Mouse (Mus musculus): Measurements from ENCODE around the gene Stambp. TPM values are rescaled to one million over a fixed set of nuclear protein-coding genes. Genes with fewer than 3 reads are reported as not detected.

Stambp gene
- polyA plus RNA-seq, 1 experiment from 2014 or later, result 28.3 TPM

GRCm38 (mm10) chr6:83512495-83512894, 60.0 kb downstream of the Stambp start:
- H3K36me3 ChIP-seq (ENCODE audit: control insufficient read depth, insufficient read depth, low read length), result no peaks in the 10 kb centered on the region
- no peak overlapping the region for H3K4me3 ChIP-seq (ENCODE audit: low read depth, low read length)
- 0 out of 2 replicates have a peak, but pooled peaks have one; percentile 35 for ATAC-seq (ENCODE audit: low FRiP score)
- H3K4me1 ChIP-seq (ENCODE audit: control insufficient read depth, insufficient read depth, low read length), result no peaks in the 10 kb centered on the region
- peak; percentile 87 for DNase-seq (ENCODE audit: low spot score, missing footprints)
- no peak overlapping the region for H3K4me2 ChIP-seq
- no peaks in the 10 kb centered on the region for H3K27me3 ChIP-seq (ENCODE audit: control insufficient read depth, insufficient read depth, low read length)
- H3K9ac ChIP-seq (ENCODE audit: low read length), result no peak overlapping the region
- H3K9me3 ChIP-seq (ENCODE audit: control insufficient read depth, low read length), result no peaks in the 10 kb centered on the region
- H3K27ac ChIP-seq (ENCODE audit: low read depth, low read length), result no peak overlapping the region
- WGBS, result 33% methylated on average over 1 of the region's 1 CpGs

DNA sequence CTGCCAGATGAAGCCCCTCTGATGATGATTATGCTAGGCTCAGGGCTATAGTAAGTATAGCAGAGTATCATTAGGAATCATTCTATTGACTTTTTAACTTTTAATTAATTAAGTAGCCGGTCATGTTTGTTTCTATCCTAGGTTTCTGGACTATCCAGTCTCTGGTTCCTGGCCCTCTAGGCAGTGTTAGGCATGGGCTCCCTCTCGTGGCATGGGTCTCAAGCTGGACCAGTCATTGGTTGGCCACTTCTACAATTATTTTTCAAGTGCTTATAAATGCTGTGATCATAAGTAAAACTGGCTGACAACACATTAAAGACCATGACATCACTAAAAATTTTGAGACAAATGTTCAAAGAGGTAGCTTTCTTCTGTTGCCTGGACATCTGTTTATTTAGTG, 62.3 kb downstream of the Stambp start:
- Histone ChIP-seq H3K27ac (ENCODE audit: low read depth, low read length) (no peak overlapping the region), H3K27me3 (ENCODE audit: control insufficient read depth, insufficient read depth, low read length) (no peaks in the 10 kb centered on the region), H3K36me3 (ENCODE audit: control insufficient read depth, insufficient read depth, low read length) (no peaks in the 10 kb centered on the region), H3K4me3 (ENCODE audit: low read depth, low read length) (no peak overlapping the region), H3K4me2 (no peak overlapping the region), H3K9ac (ENCODE audit: low read length) (no peak overlapping the region), H3K9me3 (ENCODE audit: control insufficient read depth, low read length) (no peaks in the 10 kb centered on the region), H3K4me1 (ENCODE audit: control insufficient read depth, insufficient read depth, low read length) (peaks cover 4% of the 10 kb centered on the region)
- no peak for ATAC-seq (ENCODE audit: low FRiP score)
- WGBS, result 65% methylated on average over 2 of the region's 2 CpGs
- DNase-seq (ENCODE audit: low spot score, missing footprints), result no peak

DNA sequence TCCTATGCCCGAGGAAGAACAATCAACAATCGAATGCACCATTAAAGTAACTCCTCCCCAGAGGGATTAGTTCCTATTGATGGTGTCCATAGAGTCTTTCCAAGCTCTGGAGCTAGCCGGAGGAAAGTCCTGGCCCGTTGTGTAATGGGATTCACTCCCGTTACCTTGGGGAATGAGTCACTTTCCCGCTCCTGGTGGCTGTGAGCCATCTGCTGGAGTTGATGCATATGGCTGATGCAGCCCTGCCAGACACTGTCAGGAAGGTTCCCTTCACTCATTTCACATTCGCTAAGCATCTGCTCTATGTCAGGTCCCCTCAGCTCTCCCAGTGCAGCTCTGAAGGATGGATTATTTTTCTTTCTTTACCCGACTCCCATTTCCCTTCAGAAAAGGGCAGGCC, 63.1 kb downstream of the Stambp start:
- Histone ChIP-seq H3K4me1 (ENCODE audit: control insufficient read depth, insufficient read depth, low read length) (peaks cover 4% of the 10 kb centered on the region), H3K36me3 (ENCODE audit: control insufficient read depth, insufficient read depth, low read length) (no peaks in the 10 kb centered on the region), H3K27me3 (ENCODE audit: control insufficient read depth, insufficient read depth, low read length) (no peaks in the 10 kb centered on the region), H3K4me2 (no peak overlapping the region), H3K4me3 (ENCODE audit: low read depth, low read length) (no peak overlapping the region), H3K9ac (ENCODE audit: low read length) (no peak overlapping the region), H3K27ac (ENCODE audit: low read depth, low read length) (no peak overlapping the region), H3K9me3 (ENCODE audit: control insufficient read depth, low read length) (no peaks in the 10 kb centered on the region)
- no peak for ATAC-seq (ENCODE audit: low FRiP score)
- 40% methylated on average over 8 of the region's 8 CpGs for WGBS
- DNase-seq (ENCODE audit: low spot score, missing footprints), result no peak

- Histone ChIP-seq H3K4me1 (ENCODE audit: control insufficient read depth, insufficient read depth, low read length) (peaks cover 4% of the 10 kb centered on the region), H3K36me3 (ENCODE audit: control insufficient read depth, insufficient read depth, low read length) (no peaks in the 10 kb centered on the region), H3K27me3 (ENCODE audit: control insufficient read depth, insufficient read depth, low read length) (no peaks in the 10 kb centered on the region), H3K4me2 (peak overlapping the region; percentile 76), H3K4me3 (ENCODE audit: low read depth, low read length) (peak overlapping the region; percentile 83), H3K27ac (ENCODE audit: low read depth, low read length) (peak overlapping the region; percentile 77; the same call in 1 of the 2 replicates), H3K9me3 (ENCODE audit: control insufficient read depth, low read length) (no peaks in the 10 kb centered on the region), H3K9ac (ENCODE audit: low read length) (peak overlapping the region; percentile 87)
- WGBS, result 32% methylated on average over 6 of the region's 6 CpGs
- ATAC-seq (ENCODE audit: low FRiP score), result peak; percentile 45; the same call in 1 of the 2 replicates
- DNase-seq (ENCODE audit: low spot score, missing footprints), result no peak
Observed at GRCm38 (mm10) chr6:83507168-83507546, 65.4 kb downstream of the Stambp start.

- peak within 1 kb of the TSS; percentile 76 for H3K4me2 ChIP-seq
- WGBS, result under 1% methylated on average over 54 of the region's 54 CpGs
Observed at GRCm38 (mm10) chr6:83506258-83507167, 66.0 kb downstream of the Stambp start, which contains the start of gene Dguok. Dguok (minus strand) TSS chr6:83506969.

DNA sequence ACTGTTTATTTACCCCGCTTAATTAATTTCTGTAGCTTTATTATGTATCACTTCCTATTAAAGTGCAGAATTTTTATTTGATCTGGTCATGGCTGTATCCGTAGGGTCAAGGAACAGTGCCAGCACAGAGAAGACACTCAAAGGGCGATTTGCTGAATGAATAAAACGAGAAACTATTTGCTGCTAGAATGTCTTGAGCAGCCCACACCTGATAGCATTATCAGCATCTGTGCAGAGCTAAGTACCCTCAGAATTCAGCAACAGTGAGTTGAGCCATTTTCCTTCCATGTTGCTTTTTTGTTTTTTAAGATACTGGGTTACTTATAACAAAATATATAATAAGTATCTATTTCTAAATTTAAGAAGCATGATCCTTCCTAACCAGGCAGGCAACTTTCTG, 67.0 kb downstream of the Stambp start:
- no peaks in the 10 kb centered on the region for H3K36me3 ChIP-seq (ENCODE audit: control insufficient read depth, insufficient read depth, low read length)
- H3K4me2 ChIP-seq, result peak overlapping the region; percentile 76
- ATAC-seq (ENCODE audit: low FRiP score) (no peak), DNase-seq (ENCODE audit: low spot score, missing footprints) (no peak)
- no peak overlapping the region for H3K27ac ChIP-seq (ENCODE audit: low read depth, low read length)
- WGBS, result 89% methylated on average over 4 of the region's 4 CpGs
- no peak overlapping the region for H3K4me3 ChIP-seq (ENCODE audit: low read depth, low read length)
- no peak overlapping the region for H3K9ac ChIP-seq (ENCODE audit: low read length)
- H3K9me3 ChIP-seq (ENCODE audit: control insufficient read depth, low read length), result no peaks in the 10 kb centered on the region
- no peaks in the 10 kb centered on the region for H3K27me3 ChIP-seq (ENCODE audit: control insufficient read depth, insufficient read depth, low read length)
- peaks cover 4% of the 10 kb centered on the region for H3K4me1 ChIP-seq (ENCODE audit: control insufficient read depth, insufficient read depth, low read length)

More at GRCm38 (mm10) chr6:83506258-83507167, 66.0 kb downstream of the Stambp start, which contains the start of gene Dguok:
- DNase-seq (ENCODE audit: low spot score, missing footprints) (peak; percentile 99), ATAC-seq (ENCODE audit: low FRiP score) (peak; percentile 100)
- peaks cover 4% of the 10 kb centered on the region for H3K4me1 ChIP-seq (ENCODE audit: control insufficient read depth, insufficient read depth, low read length)
- peak within 1 kb of the TSS; percentile 83 for H3K4me3 ChIP-seq (ENCODE audit: low read depth, low read length)
- no peaks in the 10 kb centered on the region for H3K27me3 ChIP-seq (ENCODE audit: control insufficient read depth, insufficient read depth, low read length)
- no peaks in the 10 kb centered on the region for H3K36me3 ChIP-seq (ENCODE audit: control insufficient read depth, insufficient read depth, low read length)
- no peaks in the 10 kb centered on the region for H3K9me3 ChIP-seq (ENCODE audit: control insufficient read depth, low read length)
- H3K27ac ChIP-seq (ENCODE audit: low read depth, low read length), result peak within 1 kb of the TSS; percentile 77
- H3K9ac ChIP-seq (ENCODE audit: low read length), result peak within 1 kb of the TSS; percentile 87

GRCm38 (mm10) chr6:83503361-83503760, 69.2 kb downstream of the Stambp start:
- DNase-seq (ENCODE audit: low spot score, missing footprints), result no peak
- Histone ChIP-seq H3K9me3 (ENCODE audit: control insufficient read depth, low read length) (no peaks in the 10 kb centered on the region), H3K4me3 (ENCODE audit: low read depth, low read length) (no peak overlapping the region), H3K27me3 (ENCODE audit: control insufficient read depth, insufficient read depth, low read length) (no peaks in the 10 kb centered on the region), H3K36me3 (ENCODE audit: control insufficient read depth, insufficient read depth, low read length) (no peaks in the 10 kb centered on the region), H3K9ac (ENCODE audit: low read length) (no peak overlapping the region), H3K4me2 (no peak overlapping the region), H3K4me1 (ENCODE audit: control insufficient read depth, insufficient read depth, low read length) (peaks cover 4% of the 10 kb centered on the region), H3K27ac (ENCODE audit: low read depth, low read length) (no peak overlapping the region)
- 86% methylated on average over 3 of the region's 3 CpGs for WGBS
- ATAC-seq (ENCODE audit: low FRiP score), result no peak

DNA sequence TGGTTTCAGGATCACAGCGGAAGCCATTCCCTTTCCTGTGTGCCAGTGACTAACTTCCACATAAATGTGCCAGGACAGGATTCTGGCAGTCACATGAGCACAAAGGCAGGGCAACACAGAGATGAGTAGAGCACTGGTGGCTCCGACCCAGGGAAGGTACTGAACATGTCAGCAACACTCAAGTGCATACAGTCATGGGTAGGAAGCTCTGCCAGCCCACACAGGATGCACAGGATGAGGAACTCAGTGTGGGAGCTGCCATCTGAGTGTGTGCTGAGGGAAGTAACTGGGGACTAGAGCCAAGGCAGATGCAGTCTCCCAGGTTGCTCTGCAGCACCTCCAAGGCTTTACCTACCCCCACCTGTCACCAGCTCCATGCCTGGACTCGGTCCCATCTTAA, 69.9 kb downstream of the Stambp start:
- 88% methylated on average over 3 of the region's 3 CpGs for WGBS
- H3K4me3 ChIP-seq (ENCODE audit: low read depth, low read length), result no peak overlapping the region

More for the DNA sequence above, 69.9 kb downstream of the Stambp start:
- DNase-seq (ENCODE audit: low spot score, missing footprints) (no peak), ATAC-seq (ENCODE audit: low FRiP score) (no peak)
- no peaks in the 10 kb centered on the region for H3K27me3 ChIP-seq (ENCODE audit: control insufficient read depth, insufficient read depth, low read length)
- no peaks in the 10 kb centered on the region for H3K36me3 ChIP-seq (ENCODE audit: control insufficient read depth, insufficient read depth, low read length)
- no peak overlapping the region for H3K27ac ChIP-seq (ENCODE audit: low read depth, low read length)
- H3K4me1 ChIP-seq (ENCODE audit: control insufficient read depth, insufficient read depth, low read length), result peaks cover 4% of the 10 kb centered on the region
- H3K4me2 ChIP-seq, result no peak overlapping the region
- no peak overlapping the region for H3K9ac ChIP-seq (ENCODE audit: low read length)
- H3K9me3 ChIP-seq (ENCODE audit: control insufficient read depth, low read length), result no peaks in the 10 kb centered on the region

All from midbrain, embryonic 11.5 days (tissue).